Mouse (Mus musculus) cerebellum, postnatal 10 days (tissue): Measurements from ENCODE around the gene Il34.

Experiments
- DNase-seq, 2 experiments: peaks; one replicate each; pipeline ENCODE4 v3.0.0; 2021; ENCODE audit warnings: mixed read lengths in 2 of 2

Gene Il34

GRCm38 (mm10) chr8:110731346-110731859 lies 74.3 kb downstream of the Il34 start:
- peak in 1 of 2 experiments; percentile 11 for DNase-seq

DNA sequence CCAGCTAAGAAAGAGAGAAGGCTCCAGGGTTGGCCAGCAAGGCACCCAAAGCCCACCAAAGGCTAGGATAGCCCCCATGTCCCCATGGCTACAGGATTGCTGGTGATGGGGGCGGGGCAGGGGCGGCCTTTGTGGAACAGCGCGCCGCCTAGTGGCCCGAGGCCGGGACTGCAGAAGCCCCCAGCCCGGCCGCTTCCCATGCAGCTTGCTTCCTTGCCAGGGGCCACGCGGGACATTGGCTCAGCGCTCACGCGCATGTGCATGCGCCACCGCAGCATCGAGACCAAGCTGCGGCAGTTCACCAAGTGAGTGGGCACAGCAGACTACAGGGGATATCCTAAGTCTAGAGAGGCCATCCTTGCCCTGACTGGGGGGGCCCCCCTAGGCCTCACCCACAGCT lies 78.8 kb downstream of the Il34 start:
- DNase-seq, result peak; percentile 96 to 97

GRCm38 (mm10) chr8:110725084-110725838 lies 80.5 kb downstream of the Il34 start:
- peak; percentile 35 to 60 for DNase-seq

DNA sequence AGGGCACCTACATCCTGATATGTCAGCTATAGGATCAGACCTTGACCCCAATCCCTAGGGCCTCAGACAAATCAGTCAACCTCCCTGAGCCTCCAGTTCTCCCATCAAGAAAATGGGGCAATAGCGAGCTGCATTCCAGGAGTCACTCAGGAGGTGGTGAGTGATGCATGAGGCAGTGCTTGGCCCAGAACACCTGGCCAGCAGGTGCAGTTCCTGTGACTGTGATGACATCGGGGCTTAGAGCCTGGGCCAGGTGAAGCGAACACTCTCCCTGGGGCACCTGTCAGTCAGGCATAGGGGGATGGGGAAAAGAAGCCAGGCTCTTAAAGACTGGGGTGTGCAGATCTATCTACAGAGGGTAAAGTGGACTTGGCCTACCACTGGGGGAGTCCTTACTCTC lies 81.2 kb downstream of the Il34 start:
- no peak for DNase-seq

DNA sequence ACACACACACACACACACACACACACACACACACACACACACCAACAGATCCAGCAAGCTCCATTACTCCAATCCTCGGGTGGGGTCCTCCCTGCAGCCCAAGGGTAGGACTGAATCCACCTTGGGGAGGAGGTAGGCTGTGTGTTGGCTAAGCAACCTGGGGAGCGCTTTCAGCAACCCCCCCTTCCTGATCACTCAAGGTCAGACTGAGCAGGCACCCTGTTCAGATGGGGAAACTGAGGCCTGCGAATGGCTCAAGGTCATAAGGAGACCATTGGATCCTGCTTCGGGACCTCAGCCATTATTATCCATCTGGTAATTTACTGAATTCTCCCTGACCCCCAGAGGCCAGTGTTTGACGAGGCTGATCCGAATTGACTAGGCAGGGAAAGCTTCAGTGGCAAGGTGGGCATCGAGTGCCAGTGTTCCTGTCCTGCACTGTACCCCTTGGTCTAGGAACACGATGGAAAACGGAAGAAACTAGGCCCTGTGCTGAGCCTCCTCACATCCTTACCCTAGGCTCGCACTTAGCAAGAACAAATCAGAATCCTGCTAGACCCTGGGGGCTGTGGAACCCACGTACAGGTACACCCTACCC lies 83.2 kb downstream of the Il34 start:
- DNase-seq, result peak; percentile 71 to 74

GRCm38 (mm10) chr8:110721606-110722413 lies 83.9 kb downstream of the Il34 start:
- peak; percentile 71 to 77 for DNase-seq

- peak; percentile 88 to 92 for DNase-seq
Observed at GRCm38 (mm10) chr8:110720685-110721598, 84.8 kb downstream of the Il34 start, which contains the start of gene Mtss1l. Gene Mtss1l, plus strand, starts transcription at chr8:110721476.

DNA sequence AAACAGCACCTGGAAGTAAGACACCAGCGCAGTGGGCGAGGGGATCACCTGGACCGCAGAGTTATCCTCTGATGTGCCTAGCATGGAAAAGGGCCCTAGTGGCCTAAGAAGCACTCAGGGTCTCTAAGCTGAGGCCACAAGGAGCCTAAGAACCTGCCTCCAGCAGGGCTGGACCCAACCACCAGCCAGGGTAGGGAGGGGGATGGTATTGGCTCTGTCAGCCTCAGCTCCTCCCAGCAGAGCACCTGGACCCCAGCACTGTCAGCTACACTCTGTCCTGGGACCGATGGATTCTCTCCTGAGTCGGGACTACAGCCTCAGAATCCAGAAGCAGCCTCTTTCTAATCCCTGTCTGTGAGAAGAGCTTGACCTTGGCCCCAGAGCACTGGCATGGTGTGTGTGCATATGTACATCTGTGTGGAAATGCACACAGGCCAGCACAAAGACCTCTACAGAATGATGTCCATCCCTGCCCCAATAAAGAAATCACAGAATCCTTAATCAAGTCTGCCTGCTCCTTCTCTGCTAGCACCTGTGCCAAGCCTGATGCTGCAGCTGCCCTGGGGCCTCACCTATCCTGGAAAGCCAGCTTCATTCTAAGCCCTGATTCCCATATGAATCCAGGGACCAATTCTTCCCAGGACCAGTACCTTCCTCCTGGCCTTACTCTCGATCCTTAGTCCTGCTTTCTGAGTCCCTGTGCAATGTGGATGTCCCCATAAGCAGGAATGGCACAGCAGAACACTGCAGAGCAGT lies 85.6 kb downstream of the Il34 start:
- DNase-seq, result no peak

DNA sequence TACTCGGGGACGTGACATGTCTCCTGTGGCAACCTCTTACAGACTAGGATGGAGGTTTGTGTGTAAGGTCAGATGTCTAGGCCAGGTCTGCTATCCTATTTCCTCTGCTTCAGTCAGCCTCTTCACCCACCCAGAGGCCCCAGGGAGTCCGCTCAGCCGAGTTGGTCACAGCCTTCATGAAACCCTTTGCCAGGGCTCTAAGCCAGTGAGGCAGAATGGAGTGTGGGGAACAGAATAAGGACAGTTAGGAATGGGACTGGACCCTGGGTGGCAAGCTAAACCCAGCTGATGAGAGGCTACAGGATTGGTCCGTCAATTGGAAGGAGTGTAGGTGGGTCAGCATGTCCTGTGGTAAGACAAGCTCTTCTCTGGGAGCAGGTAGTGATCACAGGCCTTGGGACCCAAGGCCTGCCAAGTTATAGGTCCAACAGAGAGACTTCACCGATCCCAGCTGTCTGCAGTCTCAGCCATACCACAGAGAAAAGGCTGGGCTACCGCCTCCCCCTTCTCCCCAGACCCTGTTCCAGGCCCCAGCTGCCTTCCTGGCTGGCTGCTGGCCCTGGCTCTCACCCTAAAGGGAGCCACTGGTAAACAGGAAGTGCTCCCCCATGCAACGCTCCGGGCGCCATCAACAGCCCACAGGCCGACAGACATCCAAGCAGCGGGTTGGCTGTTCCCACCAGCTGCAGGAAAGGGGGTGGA lies 86.6 kb downstream of the Il34 start:
- DNase-seq, result peak; percentile 81 to 87

DNA sequence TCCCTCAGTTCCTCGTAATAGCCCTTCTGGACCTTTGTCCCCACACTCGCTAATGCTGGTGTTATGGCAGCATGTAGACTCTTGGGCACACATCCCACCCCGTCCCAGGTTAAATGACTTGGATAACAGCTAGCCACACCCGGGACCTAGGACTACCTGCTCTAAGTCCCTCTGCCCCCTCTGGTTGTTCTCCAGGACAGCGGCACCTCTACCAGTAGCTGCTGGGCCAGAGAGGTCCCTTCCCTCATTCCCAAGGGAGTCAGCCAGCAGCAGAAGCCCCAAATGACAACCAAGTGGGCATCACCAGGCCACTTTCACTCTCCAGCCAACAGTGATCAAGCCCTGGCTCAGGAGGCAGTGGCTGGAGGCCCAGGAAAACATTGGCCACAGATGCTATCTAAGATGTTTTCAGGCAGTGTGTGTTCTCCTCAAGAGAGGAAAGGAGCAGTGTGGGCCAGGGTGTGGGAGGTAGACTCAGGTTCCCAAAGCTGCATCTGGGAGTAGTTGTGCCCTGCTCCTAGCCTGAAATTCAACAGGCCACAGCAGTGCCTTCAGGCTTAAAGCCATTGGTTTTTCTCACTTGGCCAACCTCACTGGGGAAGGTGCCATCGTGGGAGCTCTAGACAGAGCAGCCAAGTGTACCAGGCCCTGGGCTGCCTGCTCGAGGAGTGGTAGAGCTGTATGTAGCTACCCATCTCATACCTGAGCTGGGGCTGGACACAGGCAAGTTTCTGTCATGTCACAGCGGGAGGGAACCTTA lies 87.3 kb downstream of the Il34 start:
- peak in 1 of 2 experiments; percentile 57 for DNase-seq

DNA sequence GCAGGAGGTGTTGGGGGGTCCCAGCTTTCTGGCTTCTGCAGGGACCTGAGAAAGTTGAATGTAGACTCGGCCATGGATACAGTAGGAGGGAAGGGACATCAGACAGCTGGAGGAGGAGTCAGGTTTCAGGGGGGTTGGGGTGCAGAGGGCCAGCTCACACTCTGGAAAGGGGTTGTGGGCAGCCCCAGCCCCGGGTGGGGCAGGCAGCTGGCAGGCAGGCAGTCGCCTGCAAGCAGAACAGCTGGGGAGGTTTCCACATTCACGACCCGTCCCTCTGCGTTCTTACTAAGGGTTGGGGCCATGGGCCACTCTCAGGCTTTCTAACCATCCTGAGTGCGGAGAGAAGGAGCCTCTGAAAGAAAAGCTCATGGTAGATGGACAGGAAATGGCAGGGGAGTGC lies 88.6 kb downstream of the Il34 start:
- DNase-seq, result no peak

DNA sequence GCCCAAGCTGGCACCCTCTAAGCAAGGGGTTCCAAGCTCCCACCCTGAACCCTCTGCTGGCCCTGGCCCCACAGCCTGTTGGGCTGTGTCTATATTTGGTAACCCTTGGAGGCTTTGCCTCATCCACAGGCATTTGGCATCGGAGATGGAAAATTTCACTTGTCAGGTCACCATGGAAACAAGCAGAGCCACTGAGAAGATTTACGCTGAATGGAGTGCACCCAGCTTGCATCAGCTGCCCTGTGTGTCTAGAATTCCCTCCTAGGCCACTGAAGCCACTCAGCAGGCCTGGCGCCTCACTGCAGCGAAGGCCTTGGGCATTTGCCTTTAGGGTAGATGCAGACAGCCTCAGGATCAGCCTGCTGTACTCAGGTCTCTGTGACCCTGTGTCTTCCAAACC lies 89.6 kb downstream of the Il34 start:
- DNase-seq, result peak; percentile 73 to 81

DNA sequence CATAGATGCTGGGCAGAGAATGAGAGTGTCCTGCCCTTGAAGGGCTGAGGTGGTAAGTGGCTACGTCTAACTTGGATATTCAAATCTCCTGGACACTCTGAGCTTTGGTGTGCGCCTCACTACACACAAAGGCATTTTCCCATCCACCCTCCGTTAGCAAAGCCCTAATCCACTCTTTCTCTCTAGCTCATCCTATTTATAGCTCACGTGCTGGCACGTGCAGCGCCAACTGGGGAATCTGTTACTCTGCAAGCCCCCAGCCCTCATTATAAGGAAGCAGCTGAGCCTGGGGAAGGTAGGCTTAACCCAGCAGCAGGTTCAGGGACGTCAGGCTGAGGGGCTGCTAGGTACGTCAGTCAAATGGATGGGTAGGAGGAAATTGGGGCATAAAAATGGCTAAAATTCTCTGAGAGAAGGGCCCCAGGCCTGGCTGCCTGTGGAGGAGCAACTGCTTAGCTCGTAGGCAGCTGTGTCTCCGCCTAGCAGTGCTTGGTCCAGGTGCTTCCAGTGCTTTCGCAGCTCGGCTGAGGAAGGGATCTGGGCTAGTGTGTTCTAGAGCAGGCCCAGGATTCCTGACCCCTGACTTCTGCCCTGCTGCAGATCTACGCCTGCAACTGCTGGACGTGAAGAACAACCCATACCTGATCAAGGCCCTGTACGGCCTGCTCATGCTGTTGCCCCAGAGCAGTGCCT lies 90.8 kb downstream of the Il34 start:
- peak; percentile 63 to 65 for DNase-seq

GRCm38 (mm10) chr8:110713073-110713472 lies 92.7 kb downstream of the Il34 start:
- no peak for DNase-seq

- DNase-seq, result no peak
Observed at GRCm38 (mm10) chr8:110711271-110711934, 94.3 kb downstream of the Il34 start.

DNA sequence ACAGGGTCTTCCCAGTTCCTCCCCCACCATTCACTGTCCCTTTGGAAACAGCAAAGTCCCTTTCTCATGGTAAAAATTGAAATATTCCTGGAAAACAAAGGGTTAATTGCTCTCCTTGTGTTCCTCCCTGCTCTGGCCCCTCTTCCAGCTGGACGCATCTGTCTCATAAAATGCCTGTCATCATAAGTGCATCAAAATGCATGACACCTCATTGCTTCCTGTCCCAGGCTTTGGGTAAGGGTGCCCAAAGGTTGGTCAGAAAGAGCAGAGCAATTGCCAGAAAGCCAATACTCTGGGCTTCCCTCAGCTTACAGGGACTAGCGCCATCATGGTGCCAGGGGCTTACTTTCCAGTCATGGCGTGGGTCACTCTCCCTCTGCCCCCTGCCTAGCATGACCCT lies 95.1 kb downstream of the Il34 start:
- DNase-seq, result peak in 1 of 2 experiments; percentile 7

DNA sequence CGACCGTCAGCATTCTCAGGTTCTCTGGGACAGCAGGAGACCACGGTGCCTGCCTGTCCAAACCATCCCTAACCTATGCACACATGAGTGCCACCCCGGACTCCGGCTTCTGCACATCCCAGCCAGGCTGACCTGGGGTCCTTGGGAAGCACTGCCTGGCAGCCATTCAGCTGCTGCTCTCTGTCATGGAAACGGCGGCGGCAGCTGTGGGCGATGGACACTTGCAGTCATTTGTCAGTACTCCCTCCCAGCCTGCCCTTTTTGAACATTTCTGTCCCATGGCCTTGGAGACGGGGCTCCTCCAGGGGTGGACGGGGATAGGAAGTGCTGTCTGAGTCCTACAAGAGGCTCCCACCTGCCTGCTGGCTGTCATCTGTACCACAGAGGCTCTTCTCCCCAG lies 97.3 kb downstream of the Il34 start:
- peak in 1 of 2 experiments; percentile 50 for DNase-seq

- DNase-seq, result peak; percentile 22 to 26
Observed at GRCm38 (mm10) chr8:110706288-110706870, 99.3 kb downstream of the Il34 start.
